Mouse (Mus musculus): ENCODE measurements around the gene Kif3b.
"Not testable (repeated sequence)": the region's sequence is repeated elsewhere in the genome, so short reads cannot be mapped to it uniquely, and the experiment has no call there.

Kif3b gene

GRCm38 (mm10) chr2:153290938-153291928, at the start of gene Kif3b:
Gene Kif3b (plus strand): TSS chr2:153291413.
- DNase-seq (ENCODE audit: low read depth, low spot score): peak; percentile 75

- DNase-seq (ENCODE audit: low read depth, low spot score): no peak
Observed at GRCm38 (mm10) chr2:153242156-153242555, 49.1 kb upstream of the Kif3b start.

- DNase-seq (ENCODE audit: low read depth, low spot score): no peak
Observed at GRCm38 (mm10) chr2:153249751-153250150, 41.5 kb upstream of the Kif3b start.

GRCm38 (mm10) chr2:153256604-153257003, 34.6 kb upstream of the Kif3b start:
- DNase-seq (ENCODE audit: low read depth, low spot score): no peak

GRCm38 (mm10) chr2:153259030-153259863, 32.0 kb upstream of the Kif3b start:
- DNase-seq (ENCODE audit: low read depth, low spot score): no peak

- no peak for DNase-seq (ENCODE audit: low read depth, low spot score)
Observed at GRCm38 (mm10) chr2:153259864-153260674, 31.1 kb upstream of the Kif3b start.

- DNase-seq (ENCODE audit: low read depth, low spot score): no peak
Observed at GRCm38 (mm10) chr2:153263053-153263452, 28.2 kb upstream of the Kif3b start.

GRCm38 (mm10) chr2:153267331-153267730, 23.9 kb upstream of the Kif3b start:
- no peak for DNase-seq (ENCODE audit: low read depth, low spot score)

- not testable (repeated sequence) for DNase-seq (ENCODE audit: low read depth, low spot score)
Observed at GRCm38 (mm10) chr2:153270231-153270915, 20.8 kb upstream of the Kif3b start.

GRCm38 (mm10) chr2:153274200-153274918, 16.9 kb upstream of the Kif3b start:
- DNase-seq (ENCODE audit: low read depth, low spot score): not testable (repeated sequence)

- DNase-seq (ENCODE audit: low read depth, low spot score): no peak
Observed at GRCm38 (mm10) chr2:153274919-153275247, 16.3 kb upstream of the Kif3b start.

GRCm38 (mm10) chr2:153275577-153275976, 15.6 kb upstream of the Kif3b start:
- not testable (repeated sequence) for DNase-seq (ENCODE audit: low read depth, low spot score)

- DNase-seq (ENCODE audit: low read depth, low spot score): no peak
Observed at GRCm38 (mm10) chr2:153276440-153276839, 14.8 kb upstream of the Kif3b start.

- DNase-seq (ENCODE audit: low read depth, low spot score): not testable (repeated sequence)
Observed at GRCm38 (mm10) chr2:153276846-153277245, 14.4 kb upstream of the Kif3b start.

GRCm38 (mm10) chr2:153278357-153278756, 12.9 kb upstream of the Kif3b start:
- no peak for DNase-seq (ENCODE audit: low read depth, low spot score)

- no peak for DNase-seq (ENCODE audit: low read depth, low spot score)
Observed at GRCm38 (mm10) chr2:153283919-153284318, 7.3 kb upstream of the Kif3b start.

- no peak for DNase-seq (ENCODE audit: low read depth, low spot score)
Observed at GRCm38 (mm10) chr2:153286524-153286923, 4.7 kb upstream of the Kif3b start.

- no peak for DNase-seq (ENCODE audit: low read depth, low spot score)
Observed at GRCm38 (mm10) chr2:153287835-153288234, 3.4 kb upstream of the Kif3b start.

- no peak for DNase-seq (ENCODE audit: low read depth, low spot score)
Observed at GRCm38 (mm10) chr2:153292305-153292861, 1.2 kb downstream of the Kif3b start.

GRCm38 (mm10) chr2:153295196-153295595, 4.0 kb downstream of the Kif3b start:
- no peak for DNase-seq (ENCODE audit: low read depth, low spot score)
